Mouse (Mus musculus) retina, adult 2 months (tissue): ENCODE results near the gene Olfr869.

Experiments used
- DNase-seq: peaks from one replicate; pipeline ENCODE4 v3.0.0-alpha.2; 2012; ENCODE audit warnings: low read depth, low spot score

Olfr869 gene

DNA sequence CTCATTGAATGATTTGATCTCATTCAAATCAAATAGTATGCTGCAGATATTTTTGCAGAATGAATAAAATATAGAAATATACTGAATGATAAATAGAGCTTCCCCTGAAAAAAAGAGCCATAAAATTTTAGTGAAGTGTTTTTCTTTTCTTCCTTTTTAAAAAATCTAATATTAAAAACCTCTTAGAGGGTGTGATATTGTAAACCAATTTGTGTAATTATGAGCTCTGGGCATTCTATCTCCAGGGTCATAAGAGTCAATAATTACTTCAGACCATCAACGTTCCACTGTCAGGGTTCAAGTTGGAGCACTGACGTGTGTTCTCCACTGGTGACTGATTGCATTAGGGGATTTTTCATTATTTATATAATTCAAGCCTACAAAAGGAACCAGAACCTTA lies at the start of gene Olfr869:
TSS of gene Olfr869 (plus strand) at position 301 of the 400 bp plus-strand sequence.
- no peak for DNase-seq

DNA sequence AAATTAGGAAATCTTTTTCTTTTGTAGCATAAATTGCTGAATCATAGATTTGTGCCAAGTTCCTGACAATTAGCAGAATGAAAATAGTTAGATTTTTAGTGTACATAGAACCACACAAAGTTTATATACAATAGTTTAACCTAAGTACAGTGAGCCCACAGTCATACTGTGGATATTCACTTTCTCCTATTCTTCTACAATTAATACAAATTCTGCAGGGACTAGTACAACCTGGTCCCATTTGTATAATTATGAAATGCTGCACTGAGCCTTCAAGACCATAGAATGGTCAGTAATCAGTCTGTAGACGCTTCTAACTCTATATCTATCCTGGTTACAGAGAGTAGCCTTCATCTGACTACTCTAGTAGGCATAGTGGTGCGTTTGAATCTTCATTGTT lies 30.5 kb upstream of the Olfr869 start, which contains the start of gene Olfr868:
TSS of gene Olfr868 (plus strand) at position 301 of the 400 bp plus-strand sequence.
- no peak for DNase-seq

DNA sequence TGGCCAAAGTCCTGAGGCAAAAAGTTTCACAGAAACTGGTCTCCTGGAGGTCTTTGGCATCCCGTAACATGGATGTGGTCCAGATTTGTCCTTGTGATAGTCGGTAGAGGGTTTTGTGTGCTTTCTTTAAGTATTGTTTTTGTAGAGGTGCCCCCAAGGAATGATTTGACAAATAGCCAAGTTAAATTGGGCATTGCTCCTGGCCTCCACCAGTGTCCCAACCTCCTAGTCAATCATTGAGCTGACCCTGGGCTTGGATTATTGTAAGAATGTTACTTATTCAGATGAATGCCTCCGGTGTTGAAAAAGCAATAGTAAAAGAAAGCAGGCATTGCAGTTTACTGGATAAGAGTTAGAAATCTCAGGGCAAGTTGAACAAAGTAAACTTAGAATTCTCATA lies 20.9 kb downstream of the Olfr869 start:
- no peak for DNase-seq

DNA sequence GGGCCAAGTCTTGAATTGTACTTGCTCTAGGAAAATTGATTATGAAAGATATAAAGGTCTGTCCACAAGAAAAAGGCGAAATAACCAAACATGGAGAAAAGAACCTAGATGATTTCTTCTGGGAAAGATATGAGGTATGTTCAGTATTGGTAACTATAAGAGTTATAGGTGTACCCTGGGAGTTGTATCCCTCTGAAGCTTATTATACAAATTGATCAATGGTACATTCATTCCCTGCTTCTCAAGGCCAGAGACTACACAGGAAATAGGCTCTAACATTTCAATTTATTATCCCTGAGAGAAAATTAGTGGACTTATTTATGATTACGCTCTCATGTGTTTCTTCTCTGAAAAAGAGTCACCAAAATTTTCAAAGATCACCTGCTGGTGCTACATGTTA lies 45.1 kb downstream of the Olfr869 start, which contains the start of gene Olfr870:
TSS of gene Olfr870 (minus strand) at position 101 of the 400 bp plus-strand sequence.
- DNase-seq: no peak

DNA sequence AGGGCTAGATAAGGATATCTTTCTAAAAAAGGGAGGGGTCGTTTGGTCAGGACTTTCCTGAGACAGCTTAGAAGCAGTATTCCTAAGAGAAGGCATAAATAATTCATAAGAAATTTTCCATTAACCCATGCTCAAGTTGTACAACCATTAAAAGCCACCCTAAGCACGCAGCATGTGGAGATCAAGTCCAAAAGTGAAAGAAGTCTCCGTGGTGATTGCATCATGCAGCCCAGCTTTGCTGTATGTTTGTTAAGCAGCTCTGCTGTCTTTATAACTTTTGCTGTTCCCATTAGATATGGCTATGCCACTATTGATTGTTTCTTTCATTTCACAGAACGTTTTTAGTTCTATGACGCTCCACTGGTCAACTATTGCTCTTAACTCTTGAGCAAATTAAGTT lies 50.7 kb downstream of the Olfr869 start:
- DNase-seq: no peak
